Mouse (Mus musculus): ENCODE data around the gene Hivep3.

DNA sequence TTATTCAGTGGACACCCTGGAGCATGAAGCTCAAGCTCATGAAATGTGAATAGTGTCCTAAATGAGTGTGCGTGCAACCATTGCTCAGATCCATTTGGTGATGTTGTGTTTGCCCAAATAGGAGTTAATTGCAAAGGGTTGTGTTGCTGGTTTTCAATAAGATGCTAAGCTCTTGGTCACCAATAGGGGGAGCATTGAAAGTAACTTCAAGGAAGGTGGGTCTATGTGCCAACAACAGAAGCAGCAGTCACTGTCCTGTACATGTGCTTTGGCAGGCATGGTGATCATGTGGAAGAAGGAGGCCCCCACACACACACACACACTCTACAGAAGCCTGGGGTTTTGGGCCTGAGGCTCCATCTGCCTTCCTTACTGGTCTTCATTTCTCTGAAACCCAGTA is 262.8 kb downstream of the Hivep3 start:
- no peak for TF ChIP-seq CTCF (IDR thresholded peaks at IDR 0.05; ENCODE audit: control insufficient read depth, insufficient read depth, insufficient replicate concordance, low read depth, low read length)
- TF ChIP-seq POLR2A (IDR thresholded peaks at IDR 0.05; ENCODE audit: control insufficient read depth, low read depth, low read length), result no peak
